Mouse (Mus musculus): ENCODE results near the gene Ddx39b.
"Not testable (repeated sequence)": the region's sequence is repeated elsewhere in the genome, so short reads cannot be mapped to it uniquely, and the experiment has no call there.

The Ddx39b gene

GRCm38 (mm10) chr17:35219601-35220041 lies 21.9 kb upstream of the Ddx39b start:
- DNase-seq (ENCODE audit: low spot score in 2 of 2) = no peak

GRCm38 (mm10) chr17:35220156-35220952 lies 21.2 kb upstream of the Ddx39b start, which contains the start of gene Gm16181:
Gene Gm16181 (plus strand): TSS chr17:35220834.
- DNase-seq (ENCODE audit: low spot score in 2 of 2) = no peak

GRCm38 (mm10) chr17:35222299-35222698 lies 19.2 kb upstream of the Ddx39b start:
- no peak for DNase-seq (ENCODE audit: low spot score in 2 of 2)

GRCm38 (mm10) chr17:35224641-35225040 lies 16.9 kb upstream of the Ddx39b start:
- no peak for DNase-seq (ENCODE audit: low spot score in 2 of 2)

GRCm38 (mm10) chr17:35225456-35225855 lies 16.1 kb upstream of the Ddx39b start:
- DNase-seq (ENCODE audit: low spot score in 2 of 2) = no peak

- no peak for DNase-seq (ENCODE audit: low spot score in 2 of 2)
These were observed 14.9 kb upstream of the Ddx39b start for GRCm38 (mm10) chr17:35226561-35227046.

- DNase-seq (ENCODE audit: low spot score in 2 of 2) = no peak
These were observed 10.5 kb upstream of the Ddx39b start for GRCm38 (mm10) chr17:35231022-35231421.

GRCm38 (mm10) chr17:35232043-35232442 lies 9.5 kb upstream of the Ddx39b start:
- DNase-seq (ENCODE audit: low spot score in 2 of 2) = peak; percentile 65 to 74

- DNase-seq (ENCODE audit: low spot score in 2 of 2) = no peak
These were observed 8.9 kb upstream of the Ddx39b start for GRCm38 (mm10) chr17:35232659-35233058.

GRCm38 (mm10) chr17:35233114-35233980 lies 8.2 kb upstream of the Ddx39b start, which contains the start of gene Atp6v1g2:
Gene Atp6v1g2 (plus strand): TSS chr17:35233660.
- DNase-seq (ENCODE audit: low spot score in 2 of 2) = no peak

GRCm38 (mm10) chr17:35234090-35234489 lies 7.5 kb upstream of the Ddx39b start:
- not testable (repeated sequence) for DNase-seq (ENCODE audit: low spot score in 2 of 2)

- no peak for DNase-seq (ENCODE audit: low spot score in 2 of 2)
These were observed 6.6 kb upstream of the Ddx39b start for GRCm38 (mm10) chr17:35234903-35235302.

- DNase-seq (ENCODE audit: low spot score in 2 of 2) = peak; percentile 69 to 87
These were observed 5.7 kb upstream of the Ddx39b start, which contains the start of gene Nfkbil1 for GRCm38 (mm10) chr17:35235614-35236389. Gene Nfkbil1 (minus strand): TSS chr17:35235792.

GRCm38 (mm10) chr17:35236390-35236746 lies 5.2 kb upstream of the Ddx39b start:
- peak; percentile 91 to 99 for DNase-seq (ENCODE audit: low spot score in 2 of 2)

- DNase-seq (ENCODE audit: low spot score in 2 of 2) = no peak
These were observed 4.5 kb upstream of the Ddx39b start for GRCm38 (mm10) chr17:35236996-35237395.

GRCm38 (mm10) chr17:35237504-35237903 lies 4.0 kb upstream of the Ddx39b start:
- no peak for DNase-seq (ENCODE audit: low spot score in 2 of 2)

- no peak for DNase-seq (ENCODE audit: low spot score in 2 of 2)
These were observed 1.8 kb upstream of the Ddx39b start for GRCm38 (mm10) chr17:35239700-35240099.

- no peak for DNase-seq (ENCODE audit: low spot score in 2 of 2)
These were observed 902 bp upstream of the Ddx39b start for GRCm38 (mm10) chr17:35240384-35241304.

GRCm38 (mm10) chr17:35242015-35242941 lies 732 bp downstream of the Ddx39b start:
- DNase-seq (ENCODE audit: low spot score in 2 of 2) = no peak

Measured in urinary bladder, adult 18-20 months (tissue).